Mouse (Mus musculus) liver, embryonic 14.5 days (tissue): ENCODE results near the gene Bcat1. TPM values are rescaled to one million over a fixed set of nuclear protein-coding genes. Genes with fewer than 3 reads are reported as not detected.

Source experiments
- ATAC-seq: fragments of 200-750 bp; cut with Nextera tagmentation; 2 replicates; pipeline ENCODE4 v1.8.0; 2017; ENCODE audit warnings: moderate number of reproducible peaks, mild to moderate bottlenecking, moderate library complexity; ENCODE audit not compliant: insufficient read depth
- DNase-seq, 3 experiments: peaks; one replicate each; pipeline ENCODE4 v3.0.0-alpha.2; 2012 to 2013; ENCODE audit warnings: low read depth in 3 of 3, low spot score in 3 of 3
- H3K27ac ChIP-seq: fragments of 300-500 bp; sonication (generic); 2 replicates; pipeline ENCODE4 v1.5.1; 2014; ENCODE audit warnings: moderate library complexity, mild to moderate bottlenecking, control low read depth, inconsistent platforms
- H3K27me3 ChIP-seq: fragments of 300-500 bp; sonication (generic); 2 replicates; pipeline ENCODE4 v1.6.1; 2014; ENCODE audit warnings: mild to moderate bottlenecking, low read length, moderate library complexity; ENCODE audit not compliant: control insufficient read depth, insufficient read depth
- H3K36me3 ChIP-seq: fragments of 300-500 bp; sonication (generic); replicated peaks from 2 replicates; pipeline ENCODE4 v1.6.1; 2014; ENCODE audit warnings: low read depth; ENCODE audit not compliant: control insufficient read depth, insufficient read depth
- H3K4me1 ChIP-seq, 2 experiments: fragments of 200-500 bp in 1 of 2; fragments of 300-500 bp in 1 of 2; sonication (generic) in 1 of 2; replicated peaks; 2 replicates each; pipeline ENCODE4 v1.6.1; 2012 to 2014; ENCODE audit warnings: antibody characterized with exemption in 1 of 2, inconsistent platforms in 1 of 2, low read length in 1 of 2; ENCODE audit not compliant: control insufficient read depth in 2 of 2, insufficient read depth in 2 of 2
- H3K4me2 ChIP-seq: fragments of 300-500 bp; sonication (generic); 2 replicates; pipeline ENCODE4 v1.6.1; 2014; ENCODE audit warnings: low read depth, mild to moderate bottlenecking, control low read depth, moderate library complexity
- H3K4me3 ChIP-seq, 2 experiments: fragments of 200-500 bp in 1 of 2; fragments of 300-500 bp in 1 of 2; sonication (generic) in 1 of 2; 2 replicates each; pipeline ENCODE4 v1.5.1; 2012 to 2014; ENCODE audit warnings: low read depth in 2 of 2, low read length in 2 of 2, mild to moderate bottlenecking in 2 of 2, control low read depth in 1 of 2, inconsistent platforms in 1 of 2, moderate library complexity in 1 of 2; ENCODE audit not compliant: insufficient read depth in 1 of 2
- H3K9ac ChIP-seq: fragments of 300-500 bp; sonication (generic); replicated peaks from 2 replicates; pipeline ENCODE4 v1.6.1; 2014; ENCODE audit warnings: mild to moderate bottlenecking, control low read depth, moderate library complexity
- H3K9me3 ChIP-seq: fragments of 300-500 bp; sonication (generic); 2 replicates; pipeline ENCODE4 v1.6.1; 2016; ENCODE audit warnings: low read length, mixed read lengths; ENCODE audit not compliant: control insufficient read depth
- CTCF ChIP-seq: IDR thresholded peaks from 2 replicates; pipeline ENCODE4 v1.5.1; 2016; ENCODE audit warnings: antibody characterized with exemption, low read depth, control low read depth
- EP300 ChIP-seq: IDR thresholded peaks from 2 replicates; pipeline ENCODE4 v1.6.1; 2016; ENCODE audit warnings: antibody characterized with exemption, low read depth
- WGBS: fragments of 180-500 bp; shearing (Covaris S2); extraction: QIAGEN DNeasy Blood & Tissue Kit; methylation state at CpG from one replicate; pipeline ENCODE4 v1.1.7; 2014; ENCODE audit not compliant: insufficient replicate concordance; 5-methylcytosine and 5-hydroxymethylcytosine counted together
- polyA plus RNA-seq, 2 experiments: library from polyadenylated mRNA; depleted of rRNA in 1 of 2; stranded (reverse) in 1 of 2; unstranded in 1 of 2; fragments of >200 nt; fragmentation: Nextera tagmentation in 1 of 2; extraction: Ambion mirVana in 1 of 2; gene quantifications; 2 replicates each; pipeline versions ENCODE4 v1.2.1 to v1.2.3; 2012 to 2014

Gene Bcat1
- polyA plus RNA-seq, 2 experiments: 0.06 to 0.51 TPM

- Histone ChIP-seq H3K27ac (no peak overlapping the region), H3K27me3 (no peaks in the 10 kb centered on the region), H3K4me3 (no peak overlapping the region)
Observed at GRCm38 (mm10) chr6:145056102-145056501, 19.9 kb downstream of the Bcat1 start.

GRCm38 (mm10) chr6:145055277-145055858 lies 20.6 kb downstream of the Bcat1 start:
- TF ChIP-seq CTCF (no peak), EP300 (no peak)
- no peaks in the 10 kb centered on the region for H3K9me3 ChIP-seq
- H3K4me3 ChIP-seq: no peak overlapping the region
- no peak for DNase-seq
- no peaks in the 10 kb centered on the region for H3K4me1 ChIP-seq
- H3K27me3 ChIP-seq: no peaks in the 10 kb centered on the region
- no peak for ATAC-seq
- no peak overlapping the region for H3K4me2 ChIP-seq
- no peak overlapping the region for H3K27ac ChIP-seq
- no peak overlapping the region for H3K9ac ChIP-seq
- 47% methylated on average over 6 of the region's 6 CpGs for WGBS
- H3K36me3 ChIP-seq: no peaks in the 10 kb centered on the region

More at GRCm38 (mm10) chr6:145056102-145056501, 19.9 kb downstream of the Bcat1 start:
- Histone ChIP-seq H3K4me2 (no peak overlapping the region), H3K36me3 (no peaks in the 10 kb centered on the region), H3K9me3 (no peaks in the 10 kb centered on the region), H3K9ac (no peak overlapping the region), H3K4me1 (no peaks in the 10 kb centered on the region)
- no peak for DNase-seq
- 54% methylated on average over 4 of the region's 4 CpGs for WGBS
- no peak for TF ChIP-seq CTCF
- TF ChIP-seq EP300: no peak
- no peak for ATAC-seq

DNA sequence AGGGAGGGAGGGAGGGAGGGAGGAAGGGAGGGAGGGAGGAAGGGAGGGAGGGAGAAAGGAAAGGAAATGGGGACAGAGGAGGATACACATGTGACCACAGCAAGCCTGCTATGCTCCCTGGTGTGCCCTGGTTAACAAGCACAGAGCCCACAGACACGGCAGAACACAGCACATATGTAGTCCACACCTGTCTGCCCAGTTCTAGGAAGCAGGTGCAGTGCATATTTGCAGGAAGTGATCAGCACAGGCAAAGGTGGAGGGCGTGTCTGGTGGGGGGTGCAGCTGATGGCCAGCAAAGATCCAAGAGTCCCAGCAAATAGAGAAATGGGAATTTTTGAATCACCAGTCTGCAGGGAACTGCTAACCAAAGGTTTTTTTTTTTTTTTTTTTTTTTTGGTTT lies 23.3 kb downstream of the Bcat1 start:
- no peak for TF ChIP-seq CTCF
- no peak for TF ChIP-seq EP300
- H3K36me3 ChIP-seq: no peaks in the 10 kb centered on the region
- H3K4me1 ChIP-seq: no peaks in the 10 kb centered on the region
- peaks cover 18% of the 10 kb centered on the region for H3K27me3 ChIP-seq
- DNase-seq (no peak), ATAC-seq (no peak)
- H3K27ac ChIP-seq: no peak overlapping the region
- no peaks in the 10 kb centered on the region for H3K9me3 ChIP-seq
- H3K9ac ChIP-seq: no peak overlapping the region
- no peak overlapping the region for H3K4me2 ChIP-seq
- no peak overlapping the region for H3K4me3 ChIP-seq
- WGBS: 47% methylated on average over 2 of the region's 2 CpGs

DNA sequence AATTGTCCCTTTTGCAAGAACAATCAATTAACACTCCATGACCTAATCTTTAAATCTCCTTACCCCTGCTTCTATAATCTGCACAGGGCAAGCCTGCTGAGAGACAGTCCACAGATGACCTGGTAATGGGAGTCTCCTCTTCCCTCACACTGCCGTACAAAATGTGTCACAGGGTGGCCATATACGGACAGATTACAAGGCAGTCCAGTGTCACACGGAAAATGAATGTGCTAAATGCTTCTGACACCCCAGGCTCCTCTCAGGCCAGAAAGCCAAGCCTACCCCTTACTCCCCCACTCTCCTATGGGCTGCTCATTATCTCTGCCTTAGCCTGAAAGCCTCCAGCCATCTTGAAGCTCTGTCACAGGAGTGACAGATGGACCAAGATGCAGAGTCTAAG lies 25.1 kb downstream of the Bcat1 start:
- H3K4me3 ChIP-seq: no peak overlapping the region
- peaks cover 28% of the 10 kb centered on the region for H3K27me3 ChIP-seq
- H3K9me3 ChIP-seq: no peaks in the 10 kb centered on the region
- TF ChIP-seq EP300 (no peak), CTCF (no peak)
- H3K4me1 ChIP-seq: no peaks in the 10 kb centered on the region
- H3K9ac ChIP-seq: no peak overlapping the region
- DNase-seq (no peak), ATAC-seq (no peak)
- no peaks in the 10 kb centered on the region for H3K36me3 ChIP-seq
- H3K4me2 ChIP-seq: no peak overlapping the region
- 64% methylated on average over 3 of the region's 3 CpGs for whole genome bisulfite sequencing
- no peak overlapping the region for H3K27ac ChIP-seq

DNA sequence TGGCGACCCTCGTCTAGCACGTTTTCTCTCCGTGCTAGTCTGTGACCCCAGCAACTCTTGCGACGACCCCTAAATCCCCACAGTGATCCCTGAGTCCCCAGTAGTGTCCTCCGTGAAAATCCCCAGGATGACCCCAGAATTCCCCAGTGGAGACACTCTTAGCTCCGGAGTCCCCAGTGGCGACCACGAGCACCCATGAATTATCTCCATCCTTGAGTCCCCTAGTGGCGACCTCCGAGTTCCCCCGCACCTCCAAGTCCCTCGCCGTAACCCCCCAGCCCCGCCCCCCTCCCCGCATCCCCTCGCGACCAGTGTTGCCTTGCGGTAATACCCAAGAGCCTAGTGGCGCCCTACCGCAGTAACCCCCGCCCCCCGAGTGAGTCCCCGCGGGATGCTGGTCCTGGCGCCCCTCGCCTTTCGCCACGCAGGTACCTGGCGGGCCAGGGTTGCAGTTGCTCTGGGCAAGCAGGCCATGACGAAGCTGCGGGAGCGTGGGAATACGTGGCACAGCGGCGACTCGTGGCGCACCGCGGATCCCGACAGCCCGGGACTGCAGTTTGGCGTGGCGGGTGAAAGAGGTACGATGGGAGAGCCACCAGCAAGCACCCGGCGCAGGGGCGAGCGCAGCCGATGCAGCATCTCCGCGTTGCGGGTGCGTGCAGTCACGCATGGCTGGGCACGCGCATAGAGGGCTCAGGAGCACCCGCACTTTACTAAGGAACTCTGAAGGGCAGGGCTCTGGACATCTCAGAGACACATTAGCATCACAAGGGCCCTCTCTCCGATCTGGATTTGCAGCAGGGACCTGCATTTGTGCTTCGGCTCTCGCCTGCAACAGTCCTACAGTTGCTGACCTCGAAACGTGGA lies 27.6 kb downstream of the Bcat1 start:
- Histone ChIP-seq H3K4me2 (peak overlapping the region; percentile 46), H3K9ac (no peak overlapping the region), H3K36me3 (no peaks in the 10 kb centered on the region), H3K9me3 (no peaks in the 10 kb centered on the region), H3K27me3 (peaks cover 28% of the 10 kb centered on the region), H3K4me3 (no peak overlapping the region; a peak in 2 of 4 replicates), H3K27ac (no peak overlapping the region), H3K4me1 (no peaks in the 10 kb centered on the region)
- TF ChIP-seq CTCF: no peak
- no peak for TF ChIP-seq EP300
- ATAC-seq (no peak), DNase-seq (no peak)
- 3% methylated on average over 64 of the region's 64 CpGs for WGBS
